Mouse (Mus musculus) heart, embryonic 14.5 days (tissue): Measurements from ENCODE around the gene Eipr1. TPM values are rescaled to one million over a fixed set of nuclear protein-coding genes. Genes with fewer than 3 reads are reported as not detected.

Experiments
- ATAC-seq: fragments of 200-750 bp; cut with Nextera tagmentation; 2 replicates; pipeline ENCODE4 v1.8.0; 2017; ENCODE audit warnings: low read depth, moderate TSS enrichment; ENCODE audit not compliant: insufficient number of reproducible peaks, insufficient read depth, low FRiP score
- H3K27ac ChIP-seq, 2 experiments: fragments of 200-500 bp in 1 of 2; fragments of 300-500 bp in 1 of 2; sonication (generic) in 1 of 2; replicated peaks in 1 of 2; 2 replicates each; pipeline ENCODE4 v1.5.1; 2012 to 2014; ENCODE audit warnings: low read depth in 2 of 2, low read length in 2 of 2, control low read depth in 1 of 2, mild to moderate bottlenecking in 1 of 2, mixed read lengths in 1 of 2; ENCODE audit not compliant: control insufficient read depth in 1 of 2, insufficient read depth in 1 of 2
- H3K27me3 ChIP-seq: fragments of 300-500 bp; sonication (generic); 2 replicates; pipeline ENCODE4 v1.6.1; 2014; ENCODE audit warnings: mild to moderate bottlenecking, low read length, control low read depth; ENCODE audit not compliant: control insufficient read depth, insufficient read depth
- H3K36me3 ChIP-seq: fragments of 300-500 bp; sonication (generic); 2 replicates; pipeline ENCODE4 v1.6.1; 2014; ENCODE audit warnings: mild to moderate bottlenecking, control low read depth, low read length, mixed read lengths; ENCODE audit not compliant: control insufficient read depth, insufficient read depth
- H3K4me1 ChIP-seq, 2 experiments: fragments of 200-500 bp in 1 of 2; fragments of 300-500 bp in 1 of 2; sonication (generic) in 1 of 2; 2 replicates each; pipeline ENCODE4 v1.6.1; 2012 to 2014; ENCODE audit warnings: low read length in 2 of 2, control low read depth in 1 of 2, mixed read lengths in 1 of 2; ENCODE audit not compliant: control insufficient read depth in 2 of 2, insufficient read depth in 2 of 2
- H3K4me2 ChIP-seq: fragments of 300-500 bp; sonication (generic); 2 replicates; pipeline ENCODE4 v1.6.1; 2014; ENCODE audit warnings: mild to moderate bottlenecking, low read length
- H3K4me3 ChIP-seq, 2 experiments: fragments of 200-500 bp in 1 of 2; fragments of 300-500 bp in 1 of 2; sonication (generic) in 1 of 2; 2 replicates each; pipeline ENCODE4 v1.5.1; 2012 to 2014; ENCODE audit warnings: low read length in 2 of 2, mild to moderate bottlenecking in 2 of 2, control low read depth in 1 of 2, low read depth in 1 of 2, moderate library complexity in 1 of 2; ENCODE audit not compliant: control insufficient read depth in 1 of 2, insufficient read depth in 1 of 2
- H3K9ac ChIP-seq: fragments of 300-500 bp; sonication (generic); 2 replicates; pipeline ENCODE4 v1.6.1; 2014; ENCODE audit warnings: mild to moderate bottlenecking, low read length
- H3K9me3 ChIP-seq: fragments of 300-500 bp; sonication (generic); 2 replicates; pipeline ENCODE4 v1.6.1; 2016; ENCODE audit warnings: low read length, control low read depth; ENCODE audit not compliant: control insufficient read depth
- WGBS: fragments of 180-500 bp; shearing (Covaris S2); extraction: QIAGEN DNeasy Blood & Tissue Kit; methylation state at CpG from one replicate; pipeline ENCODE4 v1.1.7; 2014; 5-methylcytosine and 5-hydroxymethylcytosine counted together
- polyA plus RNA-seq: library from polyadenylated mRNA; unstranded; fragments of >200 nt; fragmentation: Nextera tagmentation; extraction: Ambion mirVana; gene quantifications from 2 replicates; pipeline ENCODE4 v1.2.1, GENCODE M21; 2014

The Eipr1 gene
- polyA plus RNA-seq, 1 experiment from 2014 or later = 19.8 TPM

GRCm38 (mm10) chr12:28841179-28841698, 89.6 kb downstream of the Eipr1 start:
- 57% methylated on average over 5 of the region's 5 CpGs for WGBS
- no peak overlapping the region for H3K4me3 ChIP-seq
- no peaks in the 10 kb centered on the region for H3K36me3 ChIP-seq
- no peak overlapping the region for H3K4me2 ChIP-seq
- no peaks in the 10 kb centered on the region for H3K27me3 ChIP-seq
- peaks cover 0 to 15% of the 10 kb centered on the region in 2 experiments; a peak in 3 of 4 replicates for H3K4me1 ChIP-seq
- no peak overlapping the region for H3K9ac ChIP-seq
- ATAC-seq = no peak
- H3K27ac ChIP-seq = no peak overlapping the region
- H3K9me3 ChIP-seq = no peaks in the 10 kb centered on the region

DNA sequence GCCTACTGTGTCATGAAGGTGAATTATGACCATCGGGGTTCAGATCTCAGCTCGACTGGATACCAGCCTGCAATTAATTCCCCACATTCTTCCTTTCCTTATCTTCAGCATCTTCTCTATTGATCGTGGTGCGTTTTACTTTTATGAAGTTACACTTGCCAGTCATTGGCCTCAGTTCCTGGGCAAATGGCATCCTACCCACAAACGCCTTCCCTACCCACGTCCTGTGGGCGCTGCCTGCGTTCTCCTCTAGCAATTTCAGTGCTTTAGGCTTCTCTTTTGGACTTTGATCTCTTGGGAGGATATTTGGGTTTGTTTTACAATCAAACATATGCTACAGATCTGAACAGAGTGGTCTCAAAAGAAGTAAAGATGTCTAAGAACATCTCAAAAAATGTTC, 94.2 kb downstream of the Eipr1 start:
- no peak overlapping the region for H3K27ac ChIP-seq
- 0 out of 4 replicates have a peak, but pooled peaks cover 0 to 2% of the 10 kb centered on the region in 2 experiments for H3K4me1 ChIP-seq
- no peak overlapping the region for H3K4me3 ChIP-seq
- no peaks in the 10 kb centered on the region for H3K9me3 ChIP-seq
- no peaks in the 10 kb centered on the region for H3K27me3 ChIP-seq
- H3K4me2 ChIP-seq = no peak overlapping the region
- ATAC-seq = no peak
- no peak overlapping the region for H3K9ac ChIP-seq
- WGBS = 89% methylated on average over 8 of the region's 8 CpGs
- H3K36me3 ChIP-seq = no peaks in the 10 kb centered on the region

DNA sequence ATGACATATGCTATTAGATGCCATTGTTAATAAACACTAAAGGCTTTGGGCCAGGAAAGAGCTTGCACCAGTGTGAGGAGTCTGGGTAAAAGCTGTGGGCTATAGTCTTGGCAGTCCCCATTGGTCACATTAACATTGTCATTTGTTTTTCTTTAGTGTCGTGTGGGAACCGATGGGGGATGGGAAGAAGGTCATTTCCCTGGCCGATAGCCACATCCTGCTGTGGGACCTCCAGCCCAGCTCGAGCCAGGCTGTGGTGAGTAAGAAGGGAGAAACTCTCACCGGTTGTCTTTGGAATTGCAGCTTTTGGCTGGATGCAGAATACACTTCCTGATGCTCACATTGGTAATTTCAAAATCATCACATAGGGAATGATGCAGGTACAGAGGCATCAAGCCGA, 95.8 kb downstream of the Eipr1 start:
- no peak overlapping the region for H3K4me3 ChIP-seq
- no peak overlapping the region for H3K9ac ChIP-seq
- no peak overlapping the region for H3K27ac ChIP-seq
- H3K27me3 ChIP-seq = no peaks in the 10 kb centered on the region
- 70% methylated on average over 6 of the region's 6 CpGs for WGBS
- no peaks in the 10 kb centered on the region for H3K36me3 ChIP-seq
- no peak for ATAC-seq
- H3K9me3 ChIP-seq = no peaks in the 10 kb centered on the region
- no peaks in the 10 kb centered on the region for H3K4me1 ChIP-seq
- no peak overlapping the region for H3K4me2 ChIP-seq

- 86% methylated on average over 18 of the region's 18 CpGs for WGBS
- Histone ChIP-seq H3K9ac (no peak overlapping the region), H3K27ac (no peak overlapping the region), H3K36me3 (no peaks in the 10 kb centered on the region), H3K4me3 (no peak overlapping the region), H3K27me3 (no peaks in the 10 kb centered on the region), H3K9me3 (no peaks in the 10 kb centered on the region), H3K4me2 (no peak overlapping the region), H3K4me1 (no peaks in the 10 kb centered on the region)
- ATAC-seq = no peak
Observed at GRCm38 (mm10) chr12:28848726-28849612, 97.4 kb downstream of the Eipr1 start.

GRCm38 (mm10) chr12:28859495-28860263, 108.1 kb downstream of the Eipr1 start:
- Histone ChIP-seq H3K4me2 (no peak overlapping the region), H3K36me3 (peaks cover 4% of the 10 kb centered on the region; the same call in 1 of the 2 replicates), H3K9me3 (no peaks in the 10 kb centered on the region), H3K9ac (no peak overlapping the region), H3K27ac (no peak overlapping the region), H3K4me1 (peaks cover 9 to 16% of the 10 kb centered on the region in 2 experiments; a peak in 2 of 4 replicates), H3K27me3 (no peaks in the 10 kb centered on the region), H3K4me3 (no peak overlapping the region)
- no peak for ATAC-seq
- WGBS = 66% methylated on average over 11 of the region's 11 CpGs

DNA sequence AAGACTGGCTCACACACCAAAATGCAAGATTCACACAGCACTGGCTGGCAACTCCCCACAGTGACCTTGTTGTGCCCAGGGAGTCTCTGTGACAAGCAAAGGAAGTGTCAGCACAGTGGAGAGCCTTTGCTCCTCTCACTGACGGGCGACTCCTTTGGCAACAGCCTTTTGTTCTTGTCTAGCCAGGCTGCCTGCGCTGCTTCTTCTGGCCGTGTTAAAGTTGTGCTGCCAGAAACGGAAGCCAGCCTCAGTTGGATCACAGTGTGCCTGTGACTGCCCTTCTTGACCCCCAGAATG, 108.6 kb downstream of the Eipr1 start:
- no peaks in the 10 kb centered on the region for H3K27me3 ChIP-seq
- H3K27ac ChIP-seq = no peak overlapping the region
- WGBS = 56% methylated on average over 5 of the region's 5 CpGs
- no peak for ATAC-seq
- no peak overlapping the region for H3K9ac ChIP-seq
- H3K4me3 ChIP-seq = no peak overlapping the region
- no peaks in the 10 kb centered on the region for H3K9me3 ChIP-seq
- H3K36me3 ChIP-seq = peaks cover 6% of the 10 kb centered on the region; the same call in 1 of the 2 replicates
- H3K4me1 ChIP-seq = peaks cover 6 to 12% of the 10 kb centered on the region in 2 experiments; a peak in 2 of 4 replicates
- H3K4me2 ChIP-seq = no peak overlapping the region

DNA sequence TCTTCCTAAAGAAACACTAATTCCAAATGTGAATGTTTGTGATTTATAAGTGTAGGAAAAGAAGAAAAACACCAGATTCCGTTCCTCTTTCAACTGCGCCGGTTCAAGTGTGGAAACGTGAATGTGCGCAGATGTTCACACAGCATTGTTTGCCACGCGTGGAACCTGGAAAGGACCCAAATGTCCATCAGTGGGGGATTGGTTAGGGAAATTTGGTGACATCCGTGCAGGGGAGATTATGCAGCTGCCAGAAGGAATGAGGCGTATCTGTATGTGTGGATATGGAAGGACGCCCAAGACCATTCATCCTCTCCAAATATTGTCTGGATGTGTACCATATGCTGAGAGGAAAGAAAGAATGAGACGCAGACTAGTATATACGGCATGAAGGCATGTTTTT, 111.7 kb downstream of the Eipr1 start:
- 79% methylated on average over 12 of the region's 12 CpGs for WGBS
- no peak overlapping the region for H3K9ac ChIP-seq
- H3K27ac ChIP-seq = no peak overlapping the region
- peaks cover 0 to 4% of the 10 kb centered on the region in 2 experiments; a peak in 2 of 4 replicates for H3K4me1 ChIP-seq
- H3K4me2 ChIP-seq = no peak overlapping the region
- no peaks in the 10 kb centered on the region for H3K9me3 ChIP-seq
- H3K4me3 ChIP-seq = no peak overlapping the region
- ATAC-seq = no peak
- H3K36me3 ChIP-seq = peaks cover 10% of the 10 kb centered on the region; the same call in 1 of the 2 replicates
- H3K27me3 ChIP-seq = no peaks in the 10 kb centered on the region
